Mouse (Mus musculus) thymus, adult 2 months (tissue): ENCODE data around the gene Zscan5b.

Experiments used
- CTCF ChIP-seq: fragments of 200-500 bp; IDR thresholded peaks from 2 replicates; pipeline ENCODE4 v1.5.1; 2012; ENCODE audit warnings: mild to moderate bottlenecking, control low read depth, low read length, moderate library complexity, borderline replicate concordance; ENCODE audit not compliant: control insufficient read depth, poor library complexity, insufficient read depth; ENCODE audit errors: extremely low read depth
- POLR2A ChIP-seq: fragments of 200-500 bp; IDR thresholded peaks from 2 replicates; pipeline ENCODE4 v1.6.1; 2012; ENCODE audit warnings: mild to moderate bottlenecking, low read length, control low read depth, moderate library complexity; ENCODE audit not compliant: control insufficient read depth, poor library complexity, insufficient read depth; ENCODE audit errors: extremely low read depth

DNA sequence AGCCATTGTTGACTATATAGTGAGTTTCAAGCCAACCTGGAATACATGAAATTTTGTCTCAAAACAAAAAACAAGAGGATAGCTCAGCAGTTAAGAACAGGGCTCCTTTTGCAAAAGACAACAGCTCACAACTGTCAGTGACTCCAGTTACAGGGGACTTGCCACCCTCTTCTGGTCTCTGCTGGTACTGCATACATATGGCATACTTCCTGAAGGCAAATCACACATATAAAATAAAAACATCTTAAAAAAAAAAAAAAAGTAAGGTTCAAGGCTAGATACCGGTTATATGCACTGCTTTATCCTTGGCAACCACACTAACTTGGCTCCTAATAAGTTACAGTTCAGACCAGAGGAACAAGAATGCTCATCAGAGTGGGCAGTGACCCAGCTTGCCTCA, 60.7 kb downstream of the Zscan5b start:
- TF ChIP-seq CTCF (no peak), POLR2A (no peak)
